Mouse (Mus musculus): ENCODE results near the gene Dnal1.

Gene Dnal1

GRCm38 (mm10) chr12:84129931-84130330, 15.8 kb downstream of the Dnal1 start:
- no peak for DNase-seq

- no peak for DNase-seq
Observed at GRCm38 (mm10) chr12:84132265-84132664, 18.1 kb downstream of the Dnal1 start.

DNA sequence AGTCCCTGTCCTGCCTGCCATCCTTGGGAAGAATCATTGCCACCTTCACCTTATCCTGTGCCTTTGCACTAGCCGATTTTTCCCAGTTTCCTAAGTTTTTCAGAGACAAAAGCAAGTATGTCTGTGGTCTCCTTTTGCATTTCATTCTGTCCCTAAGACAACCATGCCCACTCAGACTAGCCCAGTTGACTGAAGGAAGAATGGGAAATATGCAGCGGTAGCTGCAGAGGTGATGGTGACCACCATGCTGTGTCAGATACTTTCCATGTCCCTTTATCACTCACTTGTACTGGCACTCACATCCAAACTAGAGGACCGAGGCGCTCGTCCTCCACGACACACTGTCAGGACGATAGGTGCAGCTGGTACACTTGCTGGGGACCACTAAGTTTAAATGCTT, 23.0 kb downstream of the Dnal1 start:
- no peak for DNase-seq

- DNase-seq = no peak
Observed at GRCm38 (mm10) chr12:84140135-84140534, 26.0 kb downstream of the Dnal1 start.

DNA sequence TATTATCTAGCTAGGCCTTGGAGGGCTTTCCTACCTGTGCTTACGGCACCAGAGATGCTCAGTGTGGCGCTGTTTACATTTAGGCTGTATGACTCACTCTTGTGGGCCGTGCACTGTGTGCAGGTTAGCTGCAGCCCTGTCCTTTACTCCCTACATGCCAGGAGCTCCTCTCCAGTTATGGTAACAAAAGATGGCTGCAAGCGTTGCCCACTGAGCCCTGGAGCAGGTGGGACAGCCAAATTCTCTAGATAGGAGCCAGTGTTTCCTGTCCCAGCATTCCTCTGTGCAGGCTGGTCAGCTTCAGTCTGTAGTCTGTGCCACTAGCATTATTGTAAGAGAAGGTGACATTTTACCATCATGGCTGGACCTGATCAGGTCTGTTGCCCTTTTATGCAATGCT, 27.1 kb downstream of the Dnal1 start:
- DNase-seq = no peak

DNA sequence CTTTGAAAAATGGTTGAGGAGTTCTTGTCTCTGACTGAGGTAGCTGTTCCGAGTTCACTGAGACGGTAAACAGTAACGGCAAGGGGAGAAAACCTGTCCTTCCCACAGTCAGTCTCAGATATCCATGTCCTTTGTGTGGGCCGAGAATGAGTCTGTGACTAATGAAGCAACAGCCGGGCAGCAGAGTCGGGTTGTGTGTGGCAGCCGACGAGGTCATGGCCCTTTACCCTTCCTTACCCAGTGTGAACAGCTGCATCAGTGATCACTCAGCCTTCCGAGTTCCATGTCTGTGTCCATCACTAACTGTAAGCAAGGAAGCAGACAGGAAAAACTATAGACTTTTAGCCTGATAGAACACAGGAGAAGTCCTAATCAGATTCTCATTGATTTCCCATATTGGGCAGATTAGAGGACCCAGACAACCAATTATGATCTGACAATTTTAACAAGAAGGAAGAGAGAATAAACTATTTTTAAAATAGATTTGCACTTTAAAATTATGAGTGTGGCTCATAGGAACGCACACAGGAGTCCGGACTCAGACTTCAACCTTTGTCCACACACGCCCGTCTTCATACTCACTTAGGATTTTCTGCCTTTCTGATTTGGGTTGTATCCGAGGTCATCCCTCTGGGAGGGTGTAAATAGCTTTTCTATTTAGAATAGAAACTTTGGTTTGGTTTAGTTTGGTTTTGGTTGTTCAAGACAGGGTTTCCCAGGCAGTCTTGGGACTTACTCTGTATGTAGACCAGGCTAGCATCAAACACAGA, 28.3 kb downstream of the Dnal1 start:
- no peak for DNase-seq

- peak; percentile 84 for DNase-seq
Observed at GRCm38 (mm10) chr12:84147954-84148621, 33.9 kb downstream of the Dnal1 start, which contains the start of gene Pnma1. TSS of gene Pnma1 (minus strand) at chr12:84148489.

GRCm38 (mm10) chr12:84148622-84149012, 34.5 kb downstream of the Dnal1 start:
- DNase-seq = no peak

DNA sequence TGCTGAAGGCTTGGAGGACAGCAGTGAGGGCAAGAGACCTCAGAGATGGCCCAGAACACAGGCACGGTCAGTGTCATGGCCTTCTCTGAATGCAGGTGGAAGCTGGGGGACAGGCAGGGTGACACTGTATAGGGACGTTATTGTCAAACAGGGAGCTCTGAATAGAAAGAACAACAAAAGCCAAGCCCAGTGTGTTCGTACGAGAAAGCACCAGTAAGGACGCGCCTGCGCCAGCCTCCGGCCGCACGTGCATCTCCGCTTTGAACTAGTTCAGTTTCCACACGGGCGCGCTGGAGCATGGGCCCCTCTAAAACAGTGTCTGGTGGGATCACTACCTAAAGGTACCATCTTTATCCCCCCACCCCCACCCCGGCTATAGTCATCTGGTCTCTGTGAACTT, 35.8 kb downstream of the Dnal1 start:
- no peak for DNase-seq

DNA sequence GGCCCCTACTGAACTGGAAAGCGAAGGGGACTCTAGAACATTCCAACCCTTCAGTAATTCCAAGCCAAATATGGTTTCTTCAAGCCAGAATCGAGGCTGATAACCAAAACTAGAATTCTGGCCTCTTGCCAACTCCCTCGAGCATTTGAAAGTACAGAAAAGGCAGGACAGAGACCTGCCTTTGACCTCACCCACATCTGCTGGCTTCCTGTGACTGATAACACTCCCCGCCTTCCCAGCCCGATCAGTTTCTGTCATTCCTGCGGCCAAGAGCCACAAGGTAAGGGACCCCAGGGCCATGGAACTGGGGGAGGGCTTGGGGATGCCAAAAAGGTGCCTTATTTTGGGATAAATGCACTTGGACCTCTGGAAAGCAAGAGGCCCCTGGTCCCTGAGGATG, 36.8 kb downstream of the Dnal1 start:
- DNase-seq = peak; percentile 40

DNA sequence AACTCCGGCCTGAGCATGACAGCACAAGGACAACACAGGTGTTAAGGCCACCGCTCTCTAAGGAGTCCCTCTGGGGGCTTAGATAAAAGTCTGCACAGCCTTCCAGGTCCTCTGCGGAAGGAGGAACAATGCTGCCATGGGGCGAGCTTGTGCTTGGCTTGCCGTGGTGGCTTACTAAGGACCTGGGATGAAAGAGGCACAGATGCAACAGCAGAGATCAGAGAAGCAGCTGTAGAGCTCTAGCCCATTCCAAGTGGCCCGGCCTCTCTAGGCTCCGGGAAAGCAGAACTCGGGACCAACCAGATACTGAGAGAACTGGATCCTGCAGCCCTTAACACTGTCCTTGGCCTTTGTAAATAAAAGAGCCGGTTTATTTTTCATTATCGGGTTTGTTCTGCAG, 37.7 kb downstream of the Dnal1 start:
- no peak for DNase-seq

- DNase-seq = no peak
Observed at GRCm38 (mm10) chr12:84152352-84153190, 38.4 kb downstream of the Dnal1 start.

DNA sequence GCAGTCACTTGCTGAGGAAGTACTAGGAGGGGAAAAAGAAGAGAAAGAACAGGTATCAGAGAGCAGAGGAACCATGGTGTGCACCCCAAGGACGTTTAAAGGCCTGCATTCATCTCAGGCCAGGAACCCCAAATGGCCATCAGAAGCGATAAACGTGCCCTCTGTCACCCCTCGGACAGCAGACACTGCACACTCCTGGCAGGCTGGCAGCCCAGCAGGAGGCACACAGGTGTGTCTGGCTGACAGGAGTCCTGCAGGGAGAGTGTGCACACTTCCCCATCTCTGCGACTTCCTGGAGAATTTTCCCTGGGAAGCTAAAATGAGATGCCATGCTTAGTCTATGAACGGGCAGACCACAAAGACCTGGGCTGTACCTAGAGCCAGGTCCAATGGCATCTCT, 39.2 kb downstream of the Dnal1 start:
- DNase-seq = no peak

DNA sequence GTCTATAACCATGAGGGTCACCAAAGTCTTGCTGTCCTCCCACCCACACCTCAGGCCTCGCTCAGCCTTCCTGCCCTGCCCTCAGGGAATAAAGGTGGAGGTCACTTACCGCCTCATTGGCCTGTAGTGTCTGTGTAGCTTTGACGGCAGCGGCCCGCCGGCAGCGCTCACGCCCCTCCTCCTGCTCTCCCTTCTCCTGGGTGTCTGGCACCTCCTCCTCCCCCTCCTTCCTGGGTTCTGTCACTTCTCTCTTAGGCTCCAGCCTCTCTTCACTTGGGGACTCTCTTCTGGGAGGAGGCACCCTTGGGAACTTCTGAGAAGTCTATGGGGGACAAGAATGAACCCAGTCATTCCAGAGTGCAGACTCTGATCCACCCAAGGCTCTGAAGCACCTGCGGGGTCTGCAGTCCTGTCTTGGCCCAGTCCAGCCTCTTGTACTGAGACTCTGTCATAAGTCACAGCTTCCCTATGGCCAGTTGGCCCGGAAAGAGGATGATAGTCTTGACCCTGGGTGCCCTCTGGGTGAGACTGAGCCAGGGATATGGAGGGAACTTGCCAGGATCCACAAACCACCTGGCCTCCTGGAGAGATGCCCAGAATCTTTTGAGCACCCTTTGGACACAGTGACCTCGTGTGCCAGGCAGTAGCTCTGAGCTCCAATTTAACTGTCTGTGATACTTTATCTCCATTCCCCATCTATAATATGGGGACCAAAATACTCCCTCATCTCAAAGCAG, 40.8 kb downstream of the Dnal1 start:
- peak; percentile 83 for DNase-seq

- no peak for DNase-seq
Observed at GRCm38 (mm10) chr12:84155523-84155871, 41.3 kb downstream of the Dnal1 start.

GRCm38 (mm10) chr12:84156210-84156609, 42.0 kb downstream of the Dnal1 start:
- no peak for DNase-seq

GRCm38 (mm10) chr12:84158156-84158555, 44.0 kb downstream of the Dnal1 start:
- no peak for DNase-seq

- no peak for DNase-seq
Observed at GRCm38 (mm10) chr12:84160491-84160890, 46.3 kb downstream of the Dnal1 start.

GRCm38 (mm10) chr12:84161116-84161515, 47.0 kb downstream of the Dnal1 start:
- DNase-seq = no peak

GRCm38 (mm10) chr12:84161616-84162433, 47.7 kb downstream of the Dnal1 start:
- no peak for DNase-seq

- DNase-seq = peak; percentile 73
Observed at GRCm38 (mm10) chr12:84163133-84163532, 49.0 kb downstream of the Dnal1 start.

DNA sequence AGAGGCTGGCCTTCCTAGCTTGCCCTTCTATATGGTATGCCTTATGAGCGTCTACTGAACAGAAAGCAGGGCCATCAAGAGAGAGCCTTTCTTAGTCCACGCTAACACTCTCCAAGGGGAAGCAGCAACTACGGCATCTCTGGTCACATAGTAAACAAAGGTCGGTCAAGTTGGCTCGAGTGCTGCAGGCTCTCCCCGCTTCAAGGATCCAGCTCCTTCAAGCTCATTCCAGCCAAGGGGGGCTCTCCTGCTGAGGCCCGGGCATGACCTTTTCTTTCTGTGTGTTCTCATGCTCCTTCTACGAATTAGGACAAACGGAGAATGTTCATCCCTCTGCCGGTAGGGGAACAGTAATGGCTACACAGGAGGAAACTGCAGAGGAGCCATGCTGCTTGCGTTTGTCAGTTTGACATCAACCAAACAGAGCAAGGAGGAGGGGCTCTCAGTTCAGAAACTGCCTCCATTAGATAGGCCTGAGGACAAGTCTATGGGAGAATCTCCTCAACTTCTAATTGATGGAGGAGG, 49.5 kb downstream of the Dnal1 start:
- no peak for DNase-seq
